Mouse (Mus musculus) lung, adult 2 months (tissue): ENCODE measurements around the gene Wdr31. TPM values are rescaled to one million over a fixed set of nuclear protein-coding genes. Genes with fewer than 3 reads are reported as not detected.
A peak's percentile ranks its signal among the peaks of the same experiment; 100 is the strongest.

ENCODE experiments used
- DNase-seq: peaks from one replicate; pipeline ENCODE4 v3.0.0; 2022
- H3K4me1 ChIP-seq: fragments of 200-500 bp; 2 replicates; pipeline ENCODE4 v1.6.1; 2011; ENCODE audit warnings: low read length; ENCODE audit not compliant: control insufficient read depth, insufficient read depth
- H3K4me3 ChIP-seq: fragments of 200-500 bp; replicated peaks from 2 replicates; pipeline ENCODE3; 2011; ENCODE audit warnings: low read depth, mild to moderate bottlenecking, control low read depth, low read length; ENCODE audit errors: extremely low read depth
- CTCF ChIP-seq: fragments of 200-500 bp; IDR thresholded peaks from 2 replicates; pipeline ENCODE4 v1.5.1; 2011; ENCODE audit warnings: mild to moderate bottlenecking, low read length, control low read depth; ENCODE audit not compliant: insufficient read depth
- POLR2A ChIP-seq: fragments of 200-500 bp; IDR thresholded peaks from 2 replicates; pipeline ENCODE4 v1.6.1; 2011; ENCODE audit warnings: low read depth, mild to moderate bottlenecking, control low read depth, low read length, borderline replicate concordance; ENCODE audit errors: extremely low read depth
- WGBS: fragments of 180-500 bp; shearing (Covaris S2); methylation state at CpG from one replicate; pipeline ENCODE4 v1.1.7; 2018; 5-methylcytosine and 5-hydroxymethylcytosine counted together
- polyA plus RNA-seq: library from polyadenylated mRNA; depleted of rRNA; stranded (reverse); fragments of >200 nt; gene quantifications from 2 replicates; pipeline ENCODE4 v1.2.3, GENCODE M21; 2012; rRNA removed

Gene Wdr31
- 4.0 and 4.2 TPM in 2 replicates for polyA plus RNA-seq

DNA sequence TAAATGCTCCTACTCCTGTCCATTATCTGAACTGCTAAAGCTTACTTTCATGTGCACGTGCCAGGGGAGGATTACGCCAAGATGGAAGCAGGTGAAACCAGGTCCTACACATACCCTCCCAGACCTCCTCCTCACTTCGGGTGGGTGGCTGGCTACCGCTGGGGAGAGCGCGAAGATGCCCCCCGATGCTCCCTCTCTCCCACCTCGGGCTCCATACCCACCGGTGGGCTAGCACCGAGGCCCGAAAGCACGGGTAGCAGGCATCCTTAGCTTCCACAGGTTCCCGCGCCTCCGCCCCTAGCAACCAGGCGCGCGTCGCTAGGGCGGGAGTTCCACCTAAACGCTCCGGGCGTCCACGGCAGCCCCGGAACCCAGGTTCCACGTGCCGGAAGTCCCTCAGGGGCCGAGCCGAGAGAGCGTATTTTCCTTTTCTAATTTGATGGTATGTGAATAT, at the start of gene Wdr31:
Gene Wdr31 (minus strand): TSS at position 299 of the 454 bp plus-strand sequence.
- H3K4me3 ChIP-seq: peak within 1 kb of the TSS; percentile 48
- H3K4me1 ChIP-seq: peaks cover under 1% of the 10 kb centered on the region; the same call in 1 of the 2 replicates
- 0 out of 2 replicates have a peak, but pooled peaks have one; percentile 19 for TF ChIP-seq POLR2A
- no peak for TF ChIP-seq CTCF
- under 1% methylated on average over 30 of the region's 30 CpGs for WGBS
- peak; percentile 83 for DNase-seq

DNA sequence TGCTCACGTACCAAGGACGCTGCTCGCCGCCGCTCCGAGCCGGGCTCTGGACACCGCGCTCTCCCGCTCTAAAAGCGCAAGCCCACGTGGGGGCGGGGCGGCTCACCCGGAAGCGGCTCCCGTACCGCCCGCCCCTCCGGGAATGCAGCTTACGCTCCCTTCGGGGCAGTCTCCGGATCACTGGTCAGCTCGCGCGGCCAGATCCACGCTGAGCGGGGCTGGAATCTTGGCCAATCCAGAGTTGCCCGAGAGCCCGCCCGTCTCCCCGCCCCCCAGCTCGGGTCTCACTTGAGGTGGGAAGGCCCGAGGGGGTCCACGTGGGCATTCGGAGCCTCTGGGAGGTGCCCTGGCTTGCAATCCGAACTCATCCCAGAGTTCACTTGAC, 49.1 kb upstream of the Wdr31 start, which contains the start of gene Alad:
Gene Alad (minus strand): TSS at position 70 of the 385 bp plus-strand sequence.
- peak within 1 kb of the TSS; percentile 69 for H3K4me3 ChIP-seq
- TF ChIP-seq POLR2A: peak; percentile 52; the same call in 1 of the 2 replicates
- TF ChIP-seq CTCF: no peak
- H3K4me1 ChIP-seq: peaks cover 9% of the 10 kb centered on the region; the same call in 1 of the 2 replicates
- DNase-seq: peak; percentile 86
- under 1% methylated on average over 37 of the region's 37 CpGs for WGBS

DNA sequence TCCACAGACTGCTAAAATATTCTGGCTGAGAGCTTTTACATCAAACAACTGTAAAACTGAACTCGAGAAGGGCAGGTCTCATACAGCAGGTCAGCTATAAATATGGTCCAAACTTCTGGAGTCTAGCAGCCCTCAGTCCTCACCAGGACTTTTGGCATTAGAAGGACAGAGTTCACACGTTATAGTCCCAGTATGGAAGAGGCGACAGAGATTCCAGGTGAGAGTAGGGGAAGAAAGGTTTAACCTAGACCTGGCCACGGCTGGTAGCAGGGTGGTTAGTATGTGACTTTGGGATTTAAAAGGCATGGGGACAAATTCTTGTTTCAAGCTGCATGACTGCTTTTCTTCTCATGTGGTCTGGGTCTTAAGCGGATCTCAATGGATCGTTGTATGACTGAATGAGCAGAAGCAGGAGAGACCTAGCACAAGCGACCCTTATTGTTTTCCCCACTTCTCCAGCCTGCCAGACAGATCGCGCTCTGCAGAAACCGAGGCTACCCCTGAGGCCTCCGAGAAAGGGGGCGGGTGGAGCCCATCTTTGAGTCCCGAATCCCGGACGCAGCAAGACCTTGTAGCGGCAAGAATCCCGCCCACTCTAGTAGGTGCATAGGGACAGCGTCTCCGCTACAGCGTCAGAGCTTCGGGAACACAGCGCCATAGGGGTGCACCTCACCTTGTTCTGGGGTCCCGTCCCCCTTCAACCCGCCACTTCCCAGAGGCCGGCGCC, 48.6 kb upstream of the Wdr31 start:
- DNase-seq: no peak
- TF ChIP-seq CTCF (no peak), POLR2A (no peak)
- H3K4me3 ChIP-seq: peak overlapping the region; percentile 69
- H3K4me1 ChIP-seq: peaks cover 7% of the 10 kb centered on the region; the same call in 1 of the 2 replicates
- WGBS: 2% methylated on average over 26 of the region's 26 CpGs

DNA sequence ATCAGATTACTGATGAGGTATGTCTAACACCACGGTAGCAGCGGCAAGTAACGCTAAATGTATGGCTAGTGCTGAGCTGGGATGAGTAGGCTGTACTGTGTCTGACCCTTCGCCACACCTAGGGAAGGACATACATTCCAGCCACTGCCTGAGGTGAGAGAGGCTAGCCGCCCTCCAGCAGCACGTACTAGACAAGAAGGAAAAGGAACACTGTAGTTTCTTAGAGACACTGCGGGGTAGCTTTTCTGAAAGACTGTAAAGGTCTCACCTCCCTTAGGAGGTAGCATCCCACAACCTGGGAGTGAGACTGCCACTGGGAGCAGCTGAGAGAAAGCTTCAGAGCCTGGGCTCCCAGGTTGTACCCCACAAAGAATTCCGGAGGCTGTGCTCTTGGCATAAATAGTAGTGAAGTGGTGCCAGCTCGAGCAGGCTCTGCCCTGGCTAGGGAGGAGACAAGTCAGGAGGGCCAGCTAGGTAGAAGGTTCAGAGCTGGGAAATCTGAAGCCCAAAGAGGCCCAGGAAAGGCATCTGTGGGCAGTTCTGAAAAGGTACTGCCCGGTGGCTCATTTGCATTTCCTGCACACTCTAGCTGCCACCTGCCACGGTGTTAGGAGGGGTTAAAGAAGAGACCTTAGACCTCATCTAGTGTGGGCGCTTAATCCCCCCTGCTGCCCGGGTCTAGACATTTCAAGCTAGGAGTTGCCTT, 47.9 kb upstream of the Wdr31 start:
- peak; percentile 55 for DNase-seq
- H3K4me3 ChIP-seq: peak overlapping the region; percentile 69
- 40% methylated on average over 13 of the region's 13 CpGs for WGBS
- peaks cover 6% of the 10 kb centered on the region; the same call in 1 of the 2 replicates for H3K4me1 ChIP-seq
- TF ChIP-seq POLR2A (no peak), CTCF (no peak)

DNA sequence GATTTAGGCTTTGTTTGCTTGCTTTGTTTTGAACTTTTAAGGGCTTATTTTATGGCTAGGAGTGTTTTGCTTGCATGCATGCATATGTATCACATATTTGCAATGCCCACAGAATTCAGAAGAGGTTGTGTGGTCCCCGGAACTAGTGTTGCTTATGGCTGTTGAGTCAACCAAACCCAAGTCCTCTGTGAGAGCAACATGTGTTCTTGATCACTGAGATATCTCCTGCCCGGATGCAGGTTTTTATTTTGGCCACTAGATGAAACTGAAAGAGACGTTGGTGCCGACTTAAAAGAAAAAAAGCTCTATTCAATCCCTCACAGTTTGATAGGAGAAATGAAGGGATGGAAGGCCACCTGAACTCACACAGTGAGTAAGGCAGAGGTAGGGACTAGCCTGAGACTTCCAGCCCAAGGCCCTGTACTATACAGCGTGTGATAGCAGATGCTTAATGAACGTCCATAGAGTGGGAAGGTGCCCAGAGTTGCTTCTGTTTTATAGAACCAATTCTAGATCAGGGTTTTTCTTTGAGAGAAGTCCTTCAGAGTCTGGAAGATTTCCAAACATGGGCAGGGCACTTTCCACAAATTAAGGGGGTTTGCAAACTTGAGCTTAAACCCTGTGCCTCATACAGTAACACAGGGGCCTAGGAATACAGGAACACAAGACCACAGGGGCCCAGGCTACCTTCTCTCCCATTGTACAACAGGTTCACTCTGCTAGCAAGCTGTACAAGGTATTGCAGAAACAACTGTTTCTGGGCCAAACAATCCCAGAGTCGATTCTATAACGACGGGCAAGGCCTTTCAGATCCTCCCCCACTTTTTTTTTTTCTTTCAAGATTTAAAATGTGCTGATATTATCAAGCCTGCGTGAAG, 47.1 kb upstream of the Wdr31 start:
- TF ChIP-seq POLR2A (no peak), CTCF (no peak)
- no peak overlapping the region for H3K4me3 ChIP-seq
- peaks cover 6% of the 10 kb centered on the region; the same call in 1 of the 2 replicates for H3K4me1 ChIP-seq
- DNase-seq: no peak
- 58% methylated on average over 10 of the region's 10 CpGs for WGBS

DNA sequence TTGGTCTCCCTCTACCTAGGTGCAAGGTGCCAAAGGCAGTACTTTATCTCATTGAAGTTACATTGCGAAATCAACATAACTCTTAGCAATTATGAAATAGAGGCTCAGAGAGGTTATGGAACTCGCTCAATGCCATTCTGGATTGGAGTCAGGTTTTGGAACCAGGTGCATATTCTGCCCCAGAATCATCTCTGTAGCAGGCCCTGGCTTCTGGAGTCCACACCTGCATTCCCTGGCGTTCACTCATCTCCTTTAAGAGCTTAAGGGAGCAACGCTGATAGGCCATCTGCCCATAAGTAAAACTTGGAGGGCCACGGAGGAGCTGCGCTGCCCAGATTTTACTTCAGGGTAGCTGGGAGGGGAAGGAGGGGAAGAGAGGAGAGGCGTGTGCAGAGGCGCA, 46.4 kb upstream of the Wdr31 start:
- DNase-seq: peak; percentile 51
- peaks cover 6% of the 10 kb centered on the region; the same call in 1 of the 2 replicates for H3K4me1 ChIP-seq
- WGBS: 69% methylated on average over 8 of the region's 8 CpGs
- peak; percentile 11; the same call in 1 of the 2 replicates for TF ChIP-seq POLR2A
- TF ChIP-seq CTCF: no peak
- no peak overlapping the region for H3K4me3 ChIP-seq

DNA sequence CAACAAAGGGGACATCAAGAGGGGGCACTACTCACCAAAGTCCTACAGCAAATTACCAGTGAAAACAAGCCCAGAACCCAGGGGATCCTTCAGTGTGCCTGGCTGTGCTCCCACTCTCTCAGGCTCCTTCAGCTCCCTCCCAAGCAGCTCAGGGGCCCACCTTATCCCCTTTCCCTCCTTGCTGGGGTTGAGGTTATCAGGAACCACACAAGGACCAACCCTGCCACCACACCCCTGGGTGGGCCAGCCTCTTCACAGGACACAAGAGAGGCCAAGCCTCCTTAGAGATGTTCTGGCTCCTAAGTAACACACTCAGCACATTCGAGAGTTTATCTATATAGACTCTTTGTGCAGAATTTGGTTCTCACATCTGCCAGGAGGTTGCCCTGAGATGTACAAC, 45.9 kb upstream of the Wdr31 start:
- whole genome bisulfite sequencing: 52% methylated on average over 1 of the region's 1 CpGs
- TF ChIP-seq POLR2A (no peak), CTCF (no peak)
- DNase-seq: no peak
- no peak overlapping the region for H3K4me3 ChIP-seq
- H3K4me1 ChIP-seq: peaks cover 6% of the 10 kb centered on the region; the same call in 1 of the 2 replicates

DNA sequence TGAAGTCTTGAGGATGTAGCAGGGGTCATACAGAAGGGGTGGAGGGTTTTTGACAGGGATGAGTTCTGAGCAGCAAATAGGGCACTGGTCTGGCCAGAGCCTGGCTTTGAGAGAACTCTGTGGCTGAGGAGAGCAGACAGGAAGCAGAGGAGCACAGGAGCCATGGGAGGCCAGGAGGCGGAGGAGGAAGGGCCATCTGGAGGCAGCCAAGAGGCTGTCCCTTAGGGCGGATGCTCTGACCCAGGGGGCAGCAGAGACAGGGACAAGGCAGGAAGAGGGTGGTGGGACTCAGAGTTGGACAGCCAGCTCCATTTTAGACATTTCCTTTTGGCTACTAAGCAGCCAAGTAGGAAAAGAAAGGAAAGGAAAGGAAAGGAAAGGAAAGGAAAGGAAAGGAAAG, 45.4 kb upstream of the Wdr31 start:
- TF ChIP-seq CTCF (0 out of 2 replicates have a peak, but pooled peaks have one; percentile 11), POLR2A (no peak)
- Histone ChIP-seq H3K4me1 (peaks cover 6% of the 10 kb centered on the region; the same call in 1 of the 2 replicates), H3K4me3 (no peak overlapping the region)
- WGBS: 33% methylated on average over 2 of the region's 2 CpGs
- no peak for DNase-seq

DNA sequence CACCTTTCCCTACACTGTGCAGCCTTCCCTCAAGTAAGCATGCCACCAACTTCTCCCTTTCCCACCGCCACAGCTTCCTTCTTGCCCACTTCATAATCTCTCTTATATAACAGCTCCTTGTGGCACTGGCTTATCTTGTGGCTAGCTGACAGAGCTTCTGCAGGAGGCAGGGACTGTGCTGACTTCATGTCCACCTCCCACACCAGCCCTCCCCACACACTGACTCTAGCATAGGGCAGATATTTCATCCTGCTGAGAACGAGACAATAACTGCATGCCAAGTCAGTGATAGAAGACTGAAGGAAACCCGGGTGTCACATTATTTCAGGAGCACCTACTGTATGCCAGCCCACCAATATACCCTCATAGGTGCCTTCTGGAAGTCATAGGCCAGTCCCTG, 44.8 kb upstream of the Wdr31 start:
- no peak for TF ChIP-seq CTCF
- TF ChIP-seq POLR2A: 0 out of 2 replicates have a peak, but pooled peaks have one; percentile 15
- Histone ChIP-seq H3K4me1 (peaks cover 6% of the 10 kb centered on the region; the same call in 1 of the 2 replicates), H3K4me3 (no peak overlapping the region)
- 36% methylated on average over 3 of the region's 3 CpGs for WGBS
- no peak for DNase-seq

DNA sequence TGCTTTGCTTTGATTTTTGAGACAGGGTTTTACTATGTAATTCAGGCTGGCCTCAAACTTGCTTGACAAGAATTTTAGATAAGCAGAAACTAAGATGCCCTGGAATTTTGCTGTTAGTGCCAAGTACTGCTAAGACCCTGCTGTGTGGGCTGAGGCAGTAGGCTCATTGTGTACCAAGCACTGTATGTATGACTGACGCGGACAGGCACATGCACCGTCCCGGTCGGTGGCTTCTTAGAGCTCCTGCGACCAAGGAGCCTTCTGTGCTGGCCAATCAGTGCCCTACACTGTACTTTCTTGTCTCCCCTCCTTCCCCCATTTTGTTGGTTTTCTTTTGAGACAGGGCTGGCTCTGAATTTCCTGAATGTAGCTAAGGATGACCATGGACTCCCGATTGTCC, 44.3 kb upstream of the Wdr31 start:
- WGBS: 78% methylated on average over 7 of the region's 7 CpGs
- Histone ChIP-seq H3K4me3 (no peak overlapping the region), H3K4me1 (peaks cover 6% of the 10 kb centered on the region; the same call in 1 of the 2 replicates)
- no peak for DNase-seq
- TF ChIP-seq CTCF (no peak), POLR2A (no peak)
